Mouse (Mus musculus) urinary bladder, postnatal 36 days (tissue): ENCODE results near the gene Gm28230.

Experiments used
- DNase-seq, 2 experiments: peaks; one replicate each; pipeline ENCODE4 v3.0.0; 2022; ENCODE audit warnings: low spot score in 2 of 2, mixed read lengths in 1 of 2

Gene Gm28230

GRCm38 (mm10) chr2:74763245-74763735 is 36.8 kb downstream of the Gm28230 start:
- DNase-seq, result no peak

- DNase-seq, result no peak
These were observed 37.4 kb downstream of the Gm28230 start for GRCm38 (mm10) chr2:74763976-74764375.

GRCm38 (mm10) chr2:74774359-74774758 is 47.8 kb downstream of the Gm28230 start:
- no peak for DNase-seq

GRCm38 (mm10) chr2:74777536-74778275 is 51.2 kb downstream of the Gm28230 start:
- no peak for DNase-seq

GRCm38 (mm10) chr2:74781386-74781785 is 54.9 kb downstream of the Gm28230 start:
- DNase-seq, result no peak

- DNase-seq, result no peak
These were observed 69.0 kb downstream of the Gm28230 start for GRCm38 (mm10) chr2:74795531-74795930.
